Mouse (Mus musculus): ENCODE results near the gene Prnp. TPM values are rescaled to one million over a fixed set of nuclear protein-coding genes. Genes with fewer than 3 reads are reported as not detected.
A peak's percentile ranks its signal among the peaks of the same experiment; 100 is the strongest.

The Prnp gene
- polyA plus RNA-seq, 1 experiment = 570 TPM

DNA sequence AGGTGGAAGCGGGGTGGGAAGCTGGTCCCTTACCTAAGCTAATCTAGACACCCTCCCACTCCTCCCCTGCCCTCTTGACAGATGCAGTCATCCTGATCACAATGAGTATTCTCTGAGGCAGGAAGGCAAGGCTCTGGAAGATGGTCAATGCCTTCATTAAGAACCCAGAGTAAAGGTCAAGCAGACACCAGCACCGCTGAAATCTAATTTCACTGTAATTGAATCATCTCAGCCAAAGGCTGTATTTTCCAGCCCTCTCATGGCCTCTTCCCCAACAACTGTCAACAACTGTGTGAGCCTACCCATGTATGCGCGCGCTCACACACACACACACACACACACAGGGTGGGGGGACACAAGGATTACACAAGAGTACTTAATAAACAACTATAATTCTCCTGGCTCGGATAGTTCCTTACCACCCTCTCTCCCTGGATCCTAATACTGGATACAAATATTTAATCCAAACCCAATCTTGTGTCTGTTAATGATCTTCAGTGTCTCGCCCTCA is 1.3 kb upstream of the Prnp start:
- no peak for DNase-seq
- no peak for TF ChIP-seq POLR2A (IDR thresholded peaks at IDR 0.05; ENCODE audit: borderline replicate concordance, insufficient read depth, low read length)
- TF ChIP-seq CTCF (IDR thresholded peaks at IDR 0.05; ENCODE audit: borderline replicate concordance, insufficient read depth, low read depth, low read length) = no peak
- Histone ChIP-seq H3K27me3 (ENCODE audit: control insufficient read depth, insufficient read depth, low read length) (no peaks in the 10 kb centered on the region), H3K4me3 (replicated peaks; ENCODE audit: insufficient read depth, low read depth, low read length) (no peak overlapping the region), H3K4me1 (ENCODE audit: control insufficient read depth, insufficient read depth, low read length) (peaks cover 3% of the 10 kb centered on the region; the same call in 1 of the 2 replicates), H3K27ac (ENCODE audit: insufficient read depth, low read length) (no peak overlapping the region)
- 89% methylated on average over 7 of the region's 7 CpGs for WGBS

DNA sequence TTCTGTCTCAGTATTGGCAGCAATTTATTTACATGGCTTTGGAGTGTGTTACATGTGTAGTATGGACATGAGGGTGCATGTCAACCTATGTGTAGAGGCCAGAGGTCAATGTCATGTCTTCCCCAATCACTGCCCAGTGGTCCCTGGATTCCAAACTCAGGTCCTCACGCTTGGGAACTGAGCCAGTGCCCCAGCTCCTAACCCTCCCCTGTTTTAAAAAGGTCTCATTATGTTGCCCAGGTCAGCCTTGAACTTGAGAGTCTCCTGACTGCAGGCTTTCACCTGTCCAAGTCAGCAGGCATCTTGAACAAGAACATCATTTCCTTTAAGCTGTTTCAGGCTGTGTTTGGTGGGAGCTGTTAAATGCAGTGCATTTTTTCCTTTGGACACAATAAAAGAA is 822 bp upstream of the Prnp start:
- 90% methylated on average over 1 of the region's 1 CpGs for WGBS
- Histone ChIP-seq H3K4me3 (replicated peaks; ENCODE audit: insufficient read depth, low read depth, low read length) (no peak overlapping the region), H3K27ac (ENCODE audit: insufficient read depth, low read length) (peak overlapping the region; percentile 72), H3K27me3 (ENCODE audit: control insufficient read depth, insufficient read depth, low read length) (no peaks in the 10 kb centered on the region), H3K4me1 (ENCODE audit: control insufficient read depth, insufficient read depth, low read length) (peaks cover 4% of the 10 kb centered on the region; the same call in 1 of the 2 replicates)
- peak in 1 of 2 experiments; percentile 18 for DNase-seq
- TF ChIP-seq POLR2A (IDR thresholded peaks at IDR 0.05; ENCODE audit: borderline replicate concordance, insufficient read depth, low read length) (no peak), CTCF (IDR thresholded peaks at IDR 0.05; ENCODE audit: borderline replicate concordance, insufficient read depth, low read depth, low read length) (no peak)

DNA sequence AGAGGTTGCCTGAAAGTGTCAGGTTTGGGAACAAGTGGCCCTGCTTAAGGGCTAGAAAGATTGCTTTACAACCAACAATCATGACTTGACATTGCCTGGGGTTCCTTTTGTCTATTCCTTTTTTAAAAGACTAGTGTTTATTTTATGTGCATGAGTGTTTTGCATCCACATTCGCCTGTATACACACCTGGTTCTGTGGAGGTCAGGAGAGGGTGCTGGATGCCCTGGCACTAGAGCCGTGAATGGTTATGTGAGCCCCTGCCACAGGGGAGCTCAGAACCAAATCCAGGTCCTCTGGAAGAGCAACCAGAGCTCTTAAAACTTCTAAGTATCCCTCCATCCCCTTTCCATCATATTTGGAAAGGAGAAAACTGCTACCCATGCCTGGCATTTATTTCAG is 1.1 kb downstream of the Prnp start:
- TF ChIP-seq POLR2A (IDR thresholded peaks at IDR 0.05; ENCODE audit: borderline replicate concordance, insufficient read depth, low read length) (no peak), CTCF (IDR thresholded peaks at IDR 0.05; ENCODE audit: borderline replicate concordance, insufficient read depth, low read depth, low read length) (no peak)
- WGBS = 30% methylated on average over 2 of the region's 2 CpGs
- H3K27me3 ChIP-seq (ENCODE audit: control insufficient read depth, insufficient read depth, low read length) = no peaks in the 10 kb centered on the region

DNA sequence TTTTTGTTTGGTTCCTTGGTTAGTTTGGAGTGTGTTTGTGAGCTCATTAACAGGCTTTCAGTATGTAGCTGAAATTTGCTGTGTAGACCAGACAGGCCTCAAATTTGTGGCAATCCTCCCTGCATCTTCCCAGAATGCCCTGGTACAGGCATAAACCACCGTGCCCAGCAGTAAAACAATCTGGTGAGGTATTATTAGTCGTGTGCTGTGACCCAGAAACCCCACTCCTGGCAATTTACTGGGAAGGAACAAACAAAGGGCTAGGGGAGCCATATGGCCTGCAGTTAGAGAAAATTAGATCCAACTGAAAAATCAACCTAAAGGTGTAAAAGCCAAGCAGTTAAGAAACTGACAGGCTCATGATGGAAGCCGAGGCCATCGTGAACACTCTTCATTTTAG is 1.6 kb downstream of the Prnp start:
- H3K4me1 ChIP-seq (ENCODE audit: control insufficient read depth, insufficient read depth, low read length) = peaks cover 5% of the 10 kb centered on the region; the same call in 1 of the 2 replicates
- TF ChIP-seq POLR2A (IDR thresholded peaks at IDR 0.05; ENCODE audit: borderline replicate concordance, insufficient read depth, low read length) = 0 out of 2 replicates have a peak, but pooled peaks have one; percentile 14
- no peak for TF ChIP-seq CTCF (IDR thresholded peaks at IDR 0.05; ENCODE audit: borderline replicate concordance, insufficient read depth, low read depth, low read length)
- peak; percentile 72 to 89 for DNase-seq
- WGBS = 3% methylated on average over 4 of the region's 4 CpGs
- H3K27me3 ChIP-seq (ENCODE audit: control insufficient read depth, insufficient read depth, low read length) = no peaks in the 10 kb centered on the region
- peak overlapping the region; percentile 59 for H3K4me3 ChIP-seq (replicated peaks; ENCODE audit: insufficient read depth, low read depth, low read length)
- H3K27ac ChIP-seq (ENCODE audit: insufficient read depth, low read length) = peak overlapping the region; percentile 58

More for the DNA sequence above, 1.1 kb downstream of the Prnp start:
- Histone ChIP-seq H3K4me1 (ENCODE audit: control insufficient read depth, insufficient read depth, low read length) (peaks cover 5% of the 10 kb centered on the region; the same call in 1 of the 2 replicates), H3K27ac (ENCODE audit: insufficient read depth, low read length) (peak overlapping the region; percentile 80), H3K4me3 (replicated peaks; ENCODE audit: insufficient read depth, low read depth, low read length) (peak overlapping the region; percentile 59)
- DNase-seq = no peak

DNA sequence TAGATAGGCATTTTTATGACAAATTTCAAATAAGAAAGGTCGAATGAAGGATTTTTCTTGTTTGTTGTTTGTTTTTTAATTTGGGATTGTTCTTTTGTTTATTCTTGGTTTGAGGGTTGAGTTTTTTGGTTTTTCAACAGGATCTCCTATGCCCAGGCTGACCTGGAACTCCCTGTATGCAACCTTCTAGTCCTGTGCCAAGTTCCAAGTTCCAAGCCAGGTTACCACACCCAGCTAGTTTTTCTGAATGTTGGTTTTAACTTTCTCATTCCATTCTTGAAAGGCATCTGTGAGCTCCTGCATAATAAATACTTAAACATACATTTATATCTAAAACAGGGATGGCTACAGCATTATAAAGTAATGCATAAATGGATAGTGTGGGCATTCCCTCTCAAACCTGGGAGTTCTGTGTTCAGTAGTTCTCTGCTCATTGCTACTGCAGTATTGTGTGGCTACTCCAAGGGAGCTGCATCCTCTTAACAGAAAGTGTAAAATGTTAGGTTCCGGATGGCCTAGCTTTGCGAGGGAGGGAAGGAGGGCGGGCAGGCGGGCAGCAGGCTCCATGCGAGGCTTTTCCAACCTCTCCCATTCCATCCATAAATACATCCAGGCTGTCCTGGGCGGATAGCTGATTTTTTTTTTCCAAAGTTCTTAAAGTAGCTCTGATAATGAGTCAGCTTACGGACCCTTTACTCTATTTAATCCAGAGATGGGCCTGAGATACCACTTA is 3.0 kb downstream of the Prnp start:
- TF ChIP-seq POLR2A (IDR thresholded peaks at IDR 0.05; ENCODE audit: borderline replicate concordance, insufficient read depth, low read length) = no peak
- TF ChIP-seq CTCF (IDR thresholded peaks at IDR 0.05; ENCODE audit: borderline replicate concordance, insufficient read depth, low read depth, low read length) = no peak
- 31% methylated on average over 8 of the region's 8 CpGs for WGBS
- no peaks in the 10 kb centered on the region for H3K27me3 ChIP-seq (ENCODE audit: control insufficient read depth, insufficient read depth, low read length)
- H3K27ac ChIP-seq (ENCODE audit: insufficient read depth, low read length) = peak overlapping the region; percentile 40; the same call in 1 of the 2 replicates
- H3K4me1 ChIP-seq (ENCODE audit: control insufficient read depth, insufficient read depth, low read length) = peaks cover 5% of the 10 kb centered on the region; the same call in 1 of the 2 replicates
- DNase-seq = no peak
- no peak overlapping the region for H3K4me3 ChIP-seq (replicated peaks; ENCODE audit: insufficient read depth, low read depth, low read length)

DNA sequence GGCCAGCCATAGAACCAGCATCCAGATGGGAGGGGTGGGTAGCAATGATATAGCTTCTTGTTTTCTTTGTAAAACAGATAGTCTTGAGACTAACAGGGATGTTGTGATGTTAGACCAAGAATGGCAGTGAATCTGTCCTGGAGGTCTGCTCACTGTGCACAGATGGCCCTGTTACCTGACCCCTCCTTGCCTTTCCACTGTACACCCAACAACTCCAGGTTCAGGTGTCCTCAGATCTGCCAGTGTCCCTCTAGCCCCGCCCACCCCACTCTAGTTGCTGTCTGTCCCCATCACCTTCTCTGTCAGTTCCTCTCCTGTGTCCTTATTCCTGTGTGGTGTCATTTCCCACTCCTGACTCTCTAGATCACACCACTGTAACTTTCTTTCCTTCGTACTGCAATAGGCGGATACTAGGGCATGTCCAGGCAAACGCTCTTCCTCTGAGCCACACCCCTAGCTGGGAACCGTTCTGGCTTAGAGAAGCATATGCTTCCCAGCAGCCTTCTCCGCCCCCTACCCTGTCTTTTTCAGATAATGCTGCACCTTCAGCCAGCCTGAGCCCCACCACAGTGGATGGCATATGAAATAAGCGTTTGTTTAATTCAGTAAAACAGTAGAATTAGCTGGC is 22.7 kb downstream of the Prnp start:
- TF ChIP-seq POLR2A (IDR thresholded peaks at IDR 0.05; ENCODE audit: borderline replicate concordance, insufficient read depth, low read length) = no peak
- TF ChIP-seq CTCF (IDR thresholded peaks at IDR 0.05; ENCODE audit: borderline replicate concordance, insufficient read depth, low read depth, low read length) = no peak
- H3K27ac ChIP-seq (ENCODE audit: insufficient read depth, low read length) = no peak overlapping the region
- 49% methylated on average over 7 of the region's 7 CpGs for WGBS

DNA sequence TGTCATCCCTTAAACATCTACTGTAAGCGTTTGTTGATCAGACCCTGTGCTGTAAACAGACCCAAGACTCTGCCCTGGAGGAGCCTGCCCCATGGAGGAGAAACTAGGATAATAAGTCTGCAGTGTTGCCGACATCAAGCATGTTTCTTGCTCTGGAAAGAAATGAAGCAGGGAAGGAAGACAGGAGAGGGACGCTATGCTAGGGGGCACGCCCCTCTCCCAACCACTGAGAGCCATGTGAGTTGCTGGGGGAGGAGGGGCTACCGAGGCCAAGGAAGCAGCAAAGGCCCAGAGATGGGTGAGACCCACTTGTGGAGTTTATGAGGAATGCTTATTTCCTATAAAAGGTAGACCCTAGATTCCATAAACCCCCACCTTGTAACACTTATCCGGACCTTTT is 23.3 kb downstream of the Prnp start:
- WGBS = 44% methylated on average over 6 of the region's 6 CpGs
- Histone ChIP-seq H3K4me1 (ENCODE audit: control insufficient read depth, insufficient read depth, low read length) (peaks cover 20% of the 10 kb centered on the region), H3K27me3 (ENCODE audit: control insufficient read depth, insufficient read depth, low read length) (no peaks in the 10 kb centered on the region), H3K4me3 (replicated peaks; ENCODE audit: insufficient read depth, low read depth, low read length) (no peak overlapping the region), H3K27ac (ENCODE audit: insufficient read depth, low read length) (no peak overlapping the region)
- no peak for DNase-seq
- TF ChIP-seq POLR2A (IDR thresholded peaks at IDR 0.05; ENCODE audit: borderline replicate concordance, insufficient read depth, low read length) (no peak), CTCF (IDR thresholded peaks at IDR 0.05; ENCODE audit: borderline replicate concordance, insufficient read depth, low read depth, low read length) (no peak)

More for the DNA sequence above, 22.7 kb downstream of the Prnp start:
- H3K4me3 ChIP-seq (replicated peaks; ENCODE audit: insufficient read depth, low read depth, low read length) = no peak overlapping the region
- DNase-seq = no peak
- peaks cover 20% of the 10 kb centered on the region for H3K4me1 ChIP-seq (ENCODE audit: control insufficient read depth, insufficient read depth, low read length)
- H3K27me3 ChIP-seq (ENCODE audit: control insufficient read depth, insufficient read depth, low read length) = no peaks in the 10 kb centered on the region
